Mouse (Mus musculus) bone marrow macrophage, adult 2 months (primary cell): ENCODE results near the gene Sowahb. TPM values are rescaled to one million over a fixed set of nuclear protein-coding genes. Genes with fewer than 3 reads are reported as not detected.

Experiments used
- H3K27ac ChIP-seq: 2 replicates; pipeline ENCODE4 v1.5.1; 2012; ENCODE audit warnings: low read depth, low read length; ENCODE audit not compliant: insufficient read depth
- H3K4me1 ChIP-seq: 2 replicates; pipeline ENCODE4 v1.6.1; 2012; ENCODE audit warnings: low read length; ENCODE audit not compliant: control insufficient read depth, insufficient read depth
- H3K4me3 ChIP-seq: 2 replicates; pipeline ENCODE4 v1.5.1; 2012; ENCODE audit warnings: mild to moderate bottlenecking, low read length, moderate library complexity; ENCODE audit not compliant: insufficient read depth
- CTCF ChIP-seq: IDR thresholded peaks from 2 replicates; pipeline ENCODE4 v1.5.1; 2012; ENCODE audit warnings: low read depth, mild to moderate bottlenecking, low read length, moderate library complexity
- POLR2A ChIP-seq: IDR thresholded peaks from 2 replicates; pipeline ENCODE4 v1.6.1; 2012; ENCODE audit warnings: mild to moderate bottlenecking, low read depth, low read length, borderline replicate concordance
- polyA plus RNA-seq: library from polyadenylated mRNA; stranded (reverse); fragments of >200 nt; gene quantifications from 2 replicates; pipeline ENCODE4 v1.2.4, GENCODE M21; 2012; ENCODE audit not compliant: missing spikeins, insufficient read depth, insufficient read length

Gene Sowahb
- polyA plus RNA-seq = not detected in 2 replicates

DNA sequence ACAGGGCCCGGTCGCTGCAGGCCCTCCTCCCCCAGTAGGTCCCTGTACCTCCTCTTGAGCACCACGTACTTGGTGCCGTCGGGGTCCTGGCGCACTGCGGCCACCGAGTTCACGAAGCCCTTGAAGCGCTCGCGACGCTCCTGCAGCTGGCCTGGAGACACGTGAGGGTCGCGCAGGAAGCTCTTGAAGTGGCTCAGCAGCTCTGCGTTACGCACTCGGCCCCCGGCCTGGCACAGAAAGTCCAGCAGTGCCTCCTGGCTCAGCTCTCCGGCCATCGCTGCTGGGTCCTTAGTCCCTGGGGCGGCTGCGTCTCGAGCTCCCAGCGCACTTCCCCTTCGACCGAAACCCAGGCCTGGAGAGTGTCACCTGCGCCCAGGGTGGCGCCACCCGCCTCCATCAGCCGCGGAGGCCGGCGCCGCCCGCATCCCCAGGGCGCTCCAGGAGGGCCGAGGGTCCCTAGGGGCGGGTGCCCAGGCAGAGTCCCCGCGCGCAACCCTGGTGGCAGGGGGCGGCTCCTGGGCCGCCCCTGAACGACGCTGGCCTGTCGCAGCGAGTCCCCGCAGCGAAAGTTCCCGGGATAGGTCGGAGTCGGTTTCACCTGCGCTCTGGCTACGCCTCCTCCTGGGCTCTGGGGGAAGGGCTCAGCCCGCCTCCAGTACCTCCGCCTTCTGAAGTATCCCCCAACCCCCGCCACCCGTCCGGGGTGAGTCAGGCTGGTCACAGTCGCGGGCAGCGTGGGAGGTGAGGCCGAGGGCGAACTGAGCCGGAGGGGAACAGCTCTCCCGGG, at the start of gene Sowahb:
Gene Sowahb (minus strand): TSS at position 439 of the 787 bp plus-strand sequence.
- H3K4me3 ChIP-seq = peak within 1 kb of the TSS; percentile 45
- TF ChIP-seq POLR2A (no peak), CTCF (no peak)
- peaks cover 4% of the 10 kb centered on the region for H3K4me1 ChIP-seq
- H3K27ac ChIP-seq = no peak within 1 kb of the TSS

DNA sequence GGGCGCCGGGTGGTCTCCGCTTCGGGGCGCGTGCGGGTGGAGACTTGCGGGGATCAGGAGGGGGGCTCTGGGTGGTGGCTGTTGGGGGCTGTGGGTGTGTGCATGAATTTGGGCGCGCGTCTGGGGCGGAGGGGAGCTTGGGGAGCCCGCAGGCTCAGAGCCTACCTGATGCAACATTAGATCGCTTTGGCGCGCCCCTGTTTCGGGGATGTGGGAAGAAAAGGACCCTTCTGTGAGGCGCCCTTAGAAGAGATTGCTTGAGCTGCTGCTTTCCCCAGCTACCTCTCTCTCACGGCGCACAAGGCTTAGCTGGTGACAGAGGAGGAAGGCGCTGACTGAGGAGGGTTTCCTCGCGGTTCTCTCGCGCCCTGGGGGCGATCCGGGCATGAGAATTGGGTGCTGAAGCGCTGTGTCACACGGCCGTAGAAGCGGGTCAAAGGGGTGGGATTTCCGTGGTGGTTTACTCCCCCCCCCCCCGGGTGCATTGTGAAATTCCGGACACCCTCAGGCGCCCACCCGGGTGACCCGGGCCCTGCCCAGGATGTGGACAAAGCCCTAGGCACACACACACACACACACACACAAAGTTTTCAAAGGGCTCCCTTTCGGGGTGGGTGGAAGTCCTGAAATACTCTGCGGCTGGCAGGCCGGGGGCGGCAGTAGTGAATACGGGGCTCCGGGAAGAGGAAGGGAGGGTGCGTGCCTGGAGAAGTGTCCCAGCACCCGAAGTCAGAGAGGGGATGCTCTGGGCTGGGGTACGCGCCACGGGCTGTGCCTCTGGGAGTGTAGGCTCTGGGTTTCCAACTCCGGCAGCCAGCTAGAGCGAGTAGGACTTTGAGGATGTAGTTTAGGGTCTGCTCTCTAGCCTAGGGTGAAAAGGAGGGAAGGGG, 49.1 kb upstream of the Sowahb start:
- TF ChIP-seq POLR2A = no peak
- no peak for TF ChIP-seq CTCF
- Histone ChIP-seq H3K4me3 (peak overlapping the region; percentile 89), H3K4me1 (peaks cover 19% of the 10 kb centered on the region), H3K27ac (peak overlapping the region; percentile 55)

DNA sequence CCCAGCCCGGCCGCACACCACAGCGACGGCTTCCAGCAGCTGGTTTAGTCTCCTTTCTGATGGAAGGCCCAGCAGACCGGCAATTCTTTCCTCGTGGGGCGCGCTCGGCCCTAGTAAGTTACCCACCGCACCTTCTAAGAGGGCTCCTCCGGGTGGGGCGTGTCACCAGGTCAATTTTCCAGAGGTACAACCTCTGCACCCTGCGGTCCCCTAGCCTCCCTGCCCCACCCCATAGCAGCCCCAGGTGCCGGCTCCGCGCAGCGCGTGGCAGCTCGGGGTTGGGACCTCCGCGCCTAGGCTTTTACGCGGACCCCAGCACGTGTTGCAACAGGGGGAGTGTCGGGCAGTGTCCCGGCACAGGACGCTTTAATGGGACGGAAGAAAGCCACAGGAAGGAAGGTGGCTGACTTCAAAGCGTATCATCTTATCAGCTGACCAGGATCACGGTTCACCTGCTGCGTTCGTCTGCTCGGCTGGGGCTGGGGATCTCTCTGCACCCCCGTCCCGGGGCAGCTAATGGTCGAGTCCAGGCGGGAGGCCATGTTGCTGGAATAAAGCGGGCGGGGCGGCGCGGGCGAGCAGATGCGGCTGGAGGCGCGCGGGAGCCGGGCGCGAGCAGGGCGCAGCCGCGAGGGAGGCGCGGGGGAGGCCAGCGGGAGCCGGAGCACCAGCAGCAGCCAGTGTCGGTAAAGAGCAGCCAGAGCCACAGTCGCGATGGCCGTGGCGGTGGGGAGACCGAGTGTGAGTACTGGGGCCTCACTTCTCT, 48.2 kb upstream of the Sowahb start, which contains the start of gene Sept11:
Gene Sept11 (plus strand): TSS at position 581 of the 766 bp plus-strand sequence.
- TF ChIP-seq POLR2A (no peak; the same call in 1 of the 2 replicates), CTCF (no peak)
- Histone ChIP-seq H3K27ac (peak within 1 kb of the TSS; percentile 65), H3K4me1 (peaks cover 19% of the 10 kb centered on the region), H3K4me3 (peak within 1 kb of the TSS; percentile 89)

DNA sequence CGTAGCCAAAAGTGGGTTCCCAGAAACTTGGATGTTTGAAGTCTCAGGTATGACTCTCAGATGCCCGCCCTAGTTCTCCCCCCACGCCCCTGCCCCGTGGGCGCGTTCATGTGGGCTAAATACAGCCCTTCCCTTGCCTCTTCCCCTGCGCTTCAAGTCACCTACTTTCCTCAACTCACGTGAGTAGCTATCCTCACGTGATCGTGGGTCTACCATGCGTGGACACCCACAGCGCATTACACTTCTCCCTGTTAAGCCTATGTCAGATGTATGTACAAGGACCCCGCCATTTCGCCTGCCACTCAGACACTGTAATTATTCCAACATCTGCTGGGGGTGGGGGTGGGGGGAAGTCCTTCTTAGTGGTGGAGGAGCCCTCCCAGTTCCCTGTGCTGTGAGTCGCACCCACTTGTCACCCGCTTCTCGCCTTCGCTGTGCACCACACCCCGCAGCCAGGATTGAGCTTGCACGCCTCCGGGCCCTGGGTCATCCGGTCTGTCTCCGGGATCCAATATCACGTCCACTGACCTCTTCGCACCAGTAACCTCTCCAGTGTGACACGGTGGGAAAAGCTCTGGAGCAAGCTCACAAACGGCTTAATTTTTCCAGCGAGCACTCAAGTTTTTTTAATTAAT, 47.4 kb upstream of the Sowahb start:
- peaks cover 19% of the 10 kb centered on the region for H3K4me1 ChIP-seq
- peak overlapping the region; percentile 25; the same call in 1 of the 2 replicates for H3K27ac ChIP-seq
- no peak for TF ChIP-seq CTCF
- no peak for TF ChIP-seq POLR2A
- peak overlapping the region; percentile 89 for H3K4me3 ChIP-seq

DNA sequence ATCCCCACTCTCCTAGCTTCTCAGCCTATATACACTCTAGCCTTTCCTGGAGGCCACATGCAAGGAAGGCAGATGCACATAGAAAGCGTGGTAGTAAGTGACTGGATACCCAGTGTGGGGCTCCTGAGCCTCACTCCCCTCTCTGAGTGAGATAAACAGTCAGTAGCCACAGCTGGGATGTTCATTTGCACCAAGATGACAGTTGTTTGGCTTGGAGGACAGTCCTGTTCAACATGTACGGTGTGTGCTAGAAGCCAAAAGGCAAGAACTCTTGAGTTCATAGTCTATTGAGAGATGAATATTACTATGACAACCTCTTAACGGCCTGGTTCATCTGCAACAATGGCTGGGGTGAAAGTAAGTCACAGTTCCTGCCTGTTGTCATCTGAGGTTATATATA, 46.4 kb upstream of the Sowahb start:
- Histone ChIP-seq H3K27ac (no peak overlapping the region), H3K4me3 (no peak overlapping the region), H3K4me1 (peaks cover 17% of the 10 kb centered on the region)
- TF ChIP-seq CTCF (no peak), POLR2A (no peak)

DNA sequence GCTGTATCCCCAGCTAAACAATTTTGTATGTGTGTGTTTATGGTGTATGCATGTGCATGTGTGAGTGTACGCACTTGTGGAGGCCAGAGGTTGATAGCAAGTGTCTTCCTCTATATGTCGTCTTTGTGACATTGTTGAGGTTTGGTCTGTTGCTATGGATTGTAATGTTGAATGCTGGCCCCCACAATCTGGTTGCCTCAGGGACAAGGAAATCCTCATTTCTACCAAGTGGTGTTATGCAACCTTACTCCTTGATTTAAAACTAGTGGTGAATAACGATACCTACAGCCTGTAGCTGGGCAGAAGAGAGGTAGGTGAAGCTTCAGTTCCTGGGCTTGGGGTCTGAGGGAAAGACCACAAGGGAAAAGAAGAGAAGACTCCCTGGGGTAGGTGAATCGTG, 41.1 kb upstream of the Sowahb start:
- H3K4me3 ChIP-seq = no peak overlapping the region
- TF ChIP-seq CTCF (no peak), POLR2A (no peak)
- H3K27ac ChIP-seq = no peak overlapping the region
- no peaks in the 10 kb centered on the region for H3K4me1 ChIP-seq

DNA sequence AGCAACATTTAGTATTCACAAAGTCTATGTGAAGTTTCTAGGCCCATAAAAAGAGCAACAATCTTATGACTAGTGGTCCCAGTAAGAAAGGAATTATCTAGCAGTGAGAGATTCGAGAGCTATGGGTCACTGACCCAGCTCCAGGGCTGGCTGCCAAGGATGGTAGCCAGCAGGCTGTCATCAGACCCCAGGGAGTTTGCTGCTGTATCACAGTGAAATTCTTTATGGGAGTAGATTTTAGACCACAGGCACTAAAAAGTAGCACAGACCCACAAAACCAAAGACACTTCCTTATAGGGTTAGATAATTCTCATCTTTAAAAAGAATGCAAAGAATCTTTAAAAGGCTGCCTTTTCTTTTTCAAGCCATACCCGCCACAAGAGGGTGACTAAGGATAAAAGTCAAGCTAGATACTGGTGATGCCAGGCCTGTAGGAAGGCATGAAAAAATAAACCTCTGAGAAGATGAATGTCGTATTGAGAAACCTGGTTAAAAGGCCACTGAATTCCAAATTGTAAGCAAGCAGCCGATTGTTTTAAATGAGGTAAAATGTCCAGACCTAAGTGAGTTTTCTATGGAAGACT, 40.3 kb upstream of the Sowahb start:
- TF ChIP-seq CTCF (no peak), POLR2A (no peak)
- no peaks in the 10 kb centered on the region for H3K4me1 ChIP-seq
- no peak overlapping the region for H3K4me3 ChIP-seq
- no peak overlapping the region for H3K27ac ChIP-seq

DNA sequence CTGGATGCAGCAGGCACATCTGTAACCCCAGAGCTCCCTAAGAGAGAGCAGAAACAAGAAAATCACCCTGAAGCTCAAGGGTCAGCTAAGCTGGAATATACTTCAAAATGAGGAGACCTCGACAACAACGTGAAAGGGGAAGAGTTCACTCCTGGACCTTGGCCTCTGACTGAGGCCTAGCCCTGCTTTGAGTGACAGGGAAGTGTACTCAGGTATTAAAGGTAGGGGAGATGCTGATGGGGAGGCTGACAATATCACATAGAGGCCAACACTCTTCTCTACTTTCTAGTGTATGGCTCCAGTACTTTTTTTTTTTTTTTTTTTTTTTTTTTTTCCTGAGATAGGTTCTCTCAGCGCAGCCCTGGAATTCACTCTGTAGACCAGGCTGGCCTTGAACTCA, 34.8 kb upstream of the Sowahb start:
- no peak for TF ChIP-seq CTCF
- TF ChIP-seq POLR2A = no peak
- H3K27ac ChIP-seq = no peak overlapping the region
- no peaks in the 10 kb centered on the region for H3K4me1 ChIP-seq
- no peak overlapping the region for H3K4me3 ChIP-seq
